Mouse (Mus musculus): ENCODE measurements around the gene Parp11. TPM values are rescaled to one million over a fixed set of nuclear protein-coding genes. Genes with fewer than 3 reads are reported as not detected.

Parp11 gene
- total RNA-seq (2021): 10 to 100 TPM; 32.1 to 40.1 TPM

- DNase-seq: peak; percentile 69 to 81
These were observed at the start of gene Parp11 for GRCm38 (mm10) chr6:127446436-127446890. Gene Parp11, plus strand, starts transcription at chr6:127446840.

DNA sequence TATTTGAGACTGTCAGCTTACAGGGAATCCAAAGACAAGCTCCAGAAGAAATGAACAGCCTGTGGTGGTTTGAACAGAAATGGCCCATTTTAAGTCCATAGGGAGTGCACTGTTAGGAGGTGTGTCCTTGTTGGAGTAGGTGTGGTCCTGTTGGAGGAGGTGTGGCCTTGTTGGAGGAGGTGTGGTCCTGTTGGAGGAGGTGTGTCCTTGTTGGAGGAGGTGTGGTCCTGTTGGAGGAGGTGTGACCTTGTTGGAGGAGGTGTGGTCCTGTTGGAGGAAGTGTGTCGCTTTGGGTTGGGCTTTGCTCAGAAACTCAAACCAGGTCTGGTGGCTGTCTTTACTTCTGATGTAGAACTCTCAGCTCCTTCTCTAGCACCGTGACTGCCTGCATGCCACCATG lies 48.6 kb upstream of the Parp11 start:
- no peak for DNase-seq

DNA sequence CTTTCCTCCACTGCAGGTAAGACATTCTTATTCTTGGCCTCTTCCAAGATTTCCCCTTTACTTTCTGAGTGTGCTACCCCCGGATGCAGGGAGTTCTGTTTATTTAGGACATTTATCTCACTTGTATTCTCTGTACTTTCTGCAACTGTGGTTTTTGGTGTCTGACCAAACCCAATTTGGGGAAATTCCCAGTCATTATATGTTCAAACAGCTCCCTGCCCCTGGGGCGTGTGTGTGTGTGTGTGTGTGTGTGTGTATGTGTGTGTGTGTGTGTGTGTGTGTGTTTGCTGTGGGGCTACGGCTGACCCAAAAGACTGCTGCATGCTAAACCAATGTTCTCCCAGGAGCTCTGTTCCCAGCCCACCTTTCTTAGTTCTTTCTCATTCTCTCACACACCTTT lies 45.2 kb upstream of the Parp11 start:
- DNase-seq: no peak

GRCm38 (mm10) chr6:127404070-127404810 lies 42.4 kb upstream of the Parp11 start:
- DNase-seq: peak; percentile 35 to 37

DNA sequence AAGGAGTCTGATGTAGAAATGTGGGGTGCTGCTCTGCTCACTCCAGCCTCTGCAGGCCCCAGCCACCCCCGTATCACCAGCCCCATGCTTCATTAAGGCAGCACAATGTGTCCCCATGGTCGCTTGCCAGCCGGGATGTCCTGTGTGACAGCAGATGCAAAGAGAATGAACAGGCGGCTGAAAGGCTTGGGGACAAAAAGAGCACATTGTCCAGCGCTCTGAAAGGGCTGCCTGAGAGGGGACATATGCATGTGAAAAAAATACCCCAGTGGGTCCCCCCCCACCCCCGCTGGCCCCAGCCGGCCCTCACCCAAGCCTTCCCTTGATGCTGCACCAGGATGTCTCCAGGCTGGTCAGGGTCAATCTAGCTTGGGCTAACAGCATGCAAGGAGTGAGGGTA lies 41.0 kb upstream of the Parp11 start:
- DNase-seq: peak; percentile 41 to 53

DNA sequence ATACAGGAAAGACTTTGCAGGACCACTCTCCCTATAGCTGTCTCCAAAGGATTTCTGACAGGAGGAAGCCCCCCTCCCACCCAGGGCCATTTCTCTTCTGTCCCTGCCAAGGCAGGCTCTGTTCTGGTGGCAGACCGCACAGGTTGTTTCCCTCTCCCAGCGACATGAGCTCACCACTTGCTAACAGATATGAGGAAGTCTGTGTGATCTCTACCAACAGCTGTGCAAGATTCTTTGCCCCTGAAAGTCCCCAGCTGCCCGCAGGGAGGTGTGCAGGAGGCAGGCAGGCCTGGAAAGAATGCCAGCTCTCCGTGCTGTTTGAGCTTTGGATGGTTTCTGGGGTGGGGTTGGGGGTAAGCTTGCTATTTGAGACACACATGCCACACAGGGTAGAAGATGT lies 38.9 kb upstream of the Parp11 start:
- DNase-seq: no peak

DNA sequence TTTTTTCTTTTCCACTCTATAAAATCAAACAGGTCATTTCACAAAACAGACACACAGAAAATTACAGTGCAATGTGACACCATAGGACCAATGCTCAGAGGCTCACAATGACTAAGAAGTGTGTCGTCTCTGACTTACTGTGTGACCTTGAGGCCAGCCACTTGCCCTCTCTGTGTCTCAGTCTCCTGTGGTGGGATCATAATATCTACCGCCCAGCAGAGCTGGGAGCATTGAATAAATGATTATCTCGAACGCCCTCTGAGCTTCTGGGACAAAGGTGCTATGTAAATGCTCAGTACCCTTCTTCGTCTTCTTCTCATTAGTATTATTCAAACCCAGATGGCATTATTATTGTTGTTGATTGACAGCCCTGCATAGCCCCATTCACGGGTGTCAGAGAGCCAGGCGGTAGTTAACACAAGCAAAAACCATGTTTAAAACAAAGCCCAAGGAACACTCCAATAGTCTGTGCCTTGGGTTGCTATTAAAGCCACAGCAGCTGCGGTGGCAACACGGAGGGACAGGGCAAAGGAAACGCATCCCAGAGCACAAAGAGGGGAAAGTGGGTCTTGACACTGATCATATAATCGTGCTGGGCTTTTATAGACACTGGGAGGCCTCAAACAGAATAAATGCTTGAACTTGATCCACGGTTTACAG lies 29.0 kb upstream of the Parp11 start:
- DNase-seq: no peak

- no peak for DNase-seq
These were observed 28.3 kb upstream of the Parp11 start for GRCm38 (mm10) chr6:127418322-127418721.

- DNase-seq: no peak
These were observed 26.5 kb upstream of the Parp11 start for GRCm38 (mm10) chr6:127420115-127420514.

DNA sequence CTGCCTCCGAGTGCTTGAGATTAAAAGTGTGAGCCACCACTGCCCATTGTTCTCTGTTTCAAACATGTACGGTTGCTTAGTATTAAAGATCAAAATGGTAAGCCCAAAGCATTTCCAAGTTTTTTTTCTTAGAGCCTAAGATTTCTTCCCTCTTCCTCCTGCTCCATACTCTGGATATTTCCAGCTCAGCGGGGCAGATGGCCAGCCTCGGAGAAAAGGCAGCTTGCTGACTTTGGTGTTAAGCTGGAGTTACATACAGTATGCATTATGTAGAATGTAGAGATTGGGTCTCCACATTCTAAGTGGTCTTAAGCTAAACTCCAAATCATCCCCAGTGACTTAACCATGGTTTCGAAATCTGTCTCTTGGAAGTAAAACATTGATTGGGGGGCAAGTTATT lies 21.5 kb upstream of the Parp11 start:
- DNase-seq: no peak

DNA sequence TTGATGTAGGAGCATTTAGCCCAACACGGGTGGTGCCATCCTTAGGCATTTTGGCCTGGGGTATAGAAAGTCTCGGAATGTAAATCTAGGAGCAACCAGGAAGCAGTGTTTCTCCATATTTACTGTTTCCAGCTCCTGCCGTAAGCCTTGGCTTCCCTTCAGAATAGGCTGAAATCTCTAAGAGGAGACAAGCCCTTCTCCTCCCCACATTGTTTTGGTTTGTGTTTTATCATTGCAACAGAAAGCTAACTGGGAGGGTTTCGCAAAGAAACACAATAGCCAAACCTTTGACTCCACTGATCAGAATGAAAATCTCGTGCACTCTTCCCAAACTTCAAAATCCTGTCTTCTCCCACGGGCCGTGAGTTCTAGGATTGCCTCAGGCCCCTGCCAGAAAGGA lies 15.9 kb upstream of the Parp11 start:
- no peak for DNase-seq

- DNase-seq: no peak
These were observed 15.4 kb upstream of the Parp11 start for GRCm38 (mm10) chr6:127431196-127431766.

DNA sequence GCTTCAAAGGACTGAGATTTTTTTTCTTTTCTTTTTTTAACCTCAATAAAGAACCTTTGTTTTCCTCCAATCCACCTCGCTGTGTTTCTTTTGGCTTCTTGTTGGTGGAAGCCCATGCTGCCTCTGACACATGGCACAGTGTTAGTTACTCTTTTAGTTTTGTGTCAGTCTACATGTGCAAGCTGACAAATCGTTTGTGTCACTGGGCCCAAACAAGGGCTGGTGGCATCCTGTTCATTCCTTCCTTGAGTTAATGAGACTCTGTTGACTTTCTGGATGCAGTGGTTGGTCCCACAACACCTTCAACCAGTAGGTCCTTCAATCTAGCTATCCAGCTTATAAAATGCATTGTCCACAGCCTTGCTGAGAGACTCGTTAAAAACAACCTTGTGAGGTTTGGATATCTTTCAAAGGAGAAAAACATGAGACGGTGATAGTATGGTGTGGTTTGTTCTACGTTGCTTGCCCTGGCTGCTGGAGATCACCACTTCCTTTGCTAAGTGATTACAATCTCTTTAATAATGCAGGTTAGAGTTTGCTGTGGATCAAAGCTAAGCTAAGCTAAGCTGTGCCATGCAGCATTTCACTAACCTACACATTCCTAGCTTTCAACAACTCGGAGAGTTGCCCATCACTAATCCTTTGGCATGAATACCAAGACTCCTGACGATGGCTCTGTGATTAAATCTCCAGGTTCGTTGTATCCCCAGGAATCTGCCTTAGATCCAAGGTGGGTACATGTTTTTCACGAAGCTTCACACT lies 12.6 kb upstream of the Parp11 start:
- no peak for DNase-seq

- DNase-seq: no peak
These were observed 12.0 kb upstream of the Parp11 start for GRCm38 (mm10) chr6:127434648-127434984.

GRCm38 (mm10) chr6:127439063-127439462 lies 7.6 kb upstream of the Parp11 start:
- no peak for DNase-seq

GRCm38 (mm10) chr6:127439540-127440195 lies 7.0 kb upstream of the Parp11 start:
- DNase-seq: no peak

- peak; percentile 33 to 48 for DNase-seq
These were observed 6.1 kb upstream of the Parp11 start for GRCm38 (mm10) chr6:127440416-127441104.

GRCm38 (mm10) chr6:127442584-127442983 lies 4.1 kb upstream of the Parp11 start:
- DNase-seq: no peak

DNA sequence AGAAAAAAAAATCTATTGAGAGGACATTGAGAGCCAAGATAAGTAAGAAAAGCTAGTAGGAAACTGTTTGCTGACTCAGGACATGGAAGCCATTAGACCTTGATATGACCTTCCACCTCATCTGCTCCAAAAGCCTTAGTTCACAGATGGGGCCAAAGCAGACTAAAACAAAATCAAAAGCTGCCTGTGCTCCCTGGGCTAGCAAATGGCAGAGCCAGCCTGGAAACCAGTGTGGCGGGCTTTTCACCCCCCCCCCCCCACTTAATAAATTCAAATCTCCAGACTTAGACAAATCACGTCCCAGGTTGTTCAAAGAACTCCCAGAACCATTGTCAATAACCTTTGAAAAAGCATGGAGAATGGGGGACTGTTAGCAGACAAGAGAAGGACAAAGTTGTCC lies 2.7 kb upstream of the Parp11 start:
- DNase-seq: no peak

GRCm38 (mm10) chr6:127444466-127444865 lies 2.2 kb upstream of the Parp11 start:
- no peak for DNase-seq

- no peak for DNase-seq
These were observed 1.2 kb downstream of the Parp11 start for GRCm38 (mm10) chr6:127447686-127448460.

Data from layer of hippocampus, postnatal 36 days (tissue).